Mouse (Mus musculus) embryonic facial prominence, embryonic 15.5 days (tissue): Measurements from ENCODE around the gene Gm13023. TPM values are rescaled to one million over a fixed set of nuclear protein-coding genes. Genes with fewer than 3 reads are reported as not detected.
"Not testable (repeated sequence)": the region's sequence is repeated elsewhere in the genome, so short reads cannot be mapped to it uniquely, and the experiment has no call there.

Experiments used
- ATAC-seq: fragments of 200-750 bp; cut with Nextera tagmentation; 2 replicates; pipeline ENCODE4 v1.8.0; 2017; ENCODE audit warnings: low read depth, moderate TSS enrichment; ENCODE audit not compliant: insufficient number of reproducible peaks, low FRiP score, low TSS enrichment
- H3K27ac ChIP-seq: fragments of 300-500 bp; sonication (generic); replicated peaks from 2 replicates; pipeline ENCODE4 v1.5.1; 2015; ENCODE audit warnings: mild to moderate bottlenecking, inconsistent platforms
- H3K27me3 ChIP-seq: fragments of 300-500 bp; sonication (generic); 2 replicates; pipeline ENCODE4 v1.6.1; 2015; ENCODE audit warnings: inconsistent platforms
- H3K36me3 ChIP-seq: fragments of 300-500 bp; sonication (generic); 2 replicates; pipeline ENCODE4 v1.6.1; 2015; ENCODE audit warnings: mild to moderate bottlenecking, inconsistent platforms
- H3K4me1 ChIP-seq: fragments of 300-500 bp; sonication (generic); 2 replicates; pipeline ENCODE4 v1.6.1; 2015; ENCODE audit warnings: inconsistent platforms
- H3K4me2 ChIP-seq: fragments of 300-500 bp; sonication (generic); replicated peaks from 2 replicates; pipeline ENCODE4 v1.6.1; 2015; ENCODE audit warnings: mild to moderate bottlenecking, inconsistent platforms
- H3K4me3 ChIP-seq: fragments of 300-500 bp; sonication (generic); replicated peaks from 2 replicates; pipeline ENCODE4 v1.5.1; 2015; ENCODE audit warnings: mild to moderate bottlenecking, inconsistent platforms
- H3K9ac ChIP-seq: fragments of 300-500 bp; sonication (generic); 2 replicates; pipeline ENCODE4 v1.6.1; 2015; ENCODE audit warnings: inconsistent platforms
- H3K9me3 ChIP-seq: fragments of 300-500 bp; sonication (generic); replicated peaks from 2 replicates; pipeline ENCODE4 v1.6.1; 2016; ENCODE audit warnings: inconsistent platforms
- WGBS: fragments of 180-500 bp; shearing (Covaris S2); methylation state at CpG from one replicate; pipeline ENCODE4 v1.1.7; 2015; 5-methylcytosine and 5-hydroxymethylcytosine counted together
- polyA plus RNA-seq: library from polyadenylated mRNA; unstranded; fragments of >200 nt; fragmentation: Nextera tagmentation; extraction: Ambion mirVana; gene quantifications from 2 replicates; pipeline ENCODE4 v1.2.1, GENCODE M21; 2015

Gm13023 gene
- polyA plus RNA-seq: not detected in 2 replicates

GRCm38 (mm10) chr4:143789052-143789451 is at the start of gene Gm13023:
Gm13023 (plus strand) TSS chr4:143789352.
- not testable (repeated sequence) for H3K4me1 ChIP-seq, H3K9ac ChIP-seq, H3K27me3 ChIP-seq, ATAC-seq, H3K9me3 ChIP-seq, H3K4me3 ChIP-seq, H3K27ac ChIP-seq, H3K4me2 ChIP-seq, H3K36me3 ChIP-seq
- 88% methylated on average over 3 of the region's 3 CpGs for WGBS

- H3K4me2 ChIP-seq: no peak within 1 kb of the TSS
- no peaks in the 10 kb centered on the region for H3K4me1 ChIP-seq
- no peaks in the 10 kb centered on the region for H3K36me3 ChIP-seq
- H3K27ac ChIP-seq: no peak within 1 kb of the TSS
- WGBS: 76% methylated on average over 2 of the region's 2 CpGs
- H3K4me3 ChIP-seq: no peak within 1 kb of the TSS
- no peak within 1 kb of the TSS for H3K9ac ChIP-seq
- H3K27me3 ChIP-seq: no peaks in the 10 kb centered on the region
- peaks cover 5% of the 10 kb centered on the region; the same call in 1 of the 2 replicates for H3K9me3 ChIP-seq
- no peak for ATAC-seq
Observed at GRCm38 (mm10) chr4:143815993-143816392, 26.8 kb downstream of the Gm13023 start, which contains the start of gene Gm13084. Gm13084 (minus strand) TSS chr4:143816093.

Other genes starting within 250 kb of the Gm13023 start
- gene BC080695, start 237.7 kb upstream of the Gm13023 start, polyA plus RNA-seq: not detected in 2 replicates
- gene Gm13057, start 237.6 kb upstream of the Gm13023 start, polyA plus RNA-seq: not detected in 2 replicates
- not detected in 2 replicates for gene Gm13083, start 174.3 kb upstream of the Gm13023 start, polyA plus RNA-seq
- not detected in 2 replicates for gene Gm13088, start 132.1 kb upstream of the Gm13023 start, polyA plus RNA-seq
- not detected in 2 replicates for gene Gm13089, start 86.6 kb upstream of the Gm13023 start, polyA plus RNA-seq
- not detected in 2 replicates for gene Gm13078, start 69.9 kb upstream of the Gm13023 start, polyA plus RNA-seq
- not detected in 2 replicates for gene Gm13084, start 26.7 kb downstream of the Gm13023 start, polyA plus RNA-seq
- not detected in 2 replicates for gene Gm13103, start 57.1 kb downstream of the Gm13023 start, polyA plus RNA-seq
- not detected in 2 replicates for gene Pramef6, start 111.0 kb downstream of the Gm13023 start, polyA plus RNA-seq
- not detected in 2 replicates for gene Pramef25, start 161.7 kb downstream of the Gm13023 start, polyA plus RNA-seq
- not detected in 2 replicates for gene Gm13101, start 177.6 kb downstream of the Gm13023 start, polyA plus RNA-seq
- not detected in 2 replicates for gene Pramef17, start 205.0 kb downstream of the Gm13023 start, polyA plus RNA-seq